Mouse (Mus musculus) cerebellum, adult 2 months (tissue): ENCODE results near the gene Cckar. TPM values are rescaled to one million over a fixed set of nuclear protein-coding genes. Genes with fewer than 3 reads are reported as not detected.

Experiments
- DNase-seq, 2 experiments: peaks; one replicate each; pipeline ENCODE4 v3.0.0; 2021
- H3K27ac ChIP-seq: fragments of 200-500 bp; 2 replicates; pipeline ENCODE4 v1.5.1; 2012; ENCODE audit warnings: low read length, control low read depth, inconsistent platforms; ENCODE audit not compliant: insufficient read depth
- H3K27me3 ChIP-seq: fragments of 200-500 bp; 2 replicates; pipeline ENCODE4 v1.6.1; 2012; ENCODE audit warnings: inconsistent platforms, mild to moderate bottlenecking, low read length, moderate library complexity; ENCODE audit not compliant: control insufficient read depth, insufficient read depth
- H3K4me1 ChIP-seq: fragments of 200-500 bp; 2 replicates; pipeline ENCODE4 v1.6.1; 2011; ENCODE audit warnings: low read length; ENCODE audit not compliant: control insufficient read depth, insufficient read depth
- H3K4me3 ChIP-seq: fragments of 200-500 bp; replicated peaks from 2 replicates; pipeline ENCODE3; 2011; ENCODE audit warnings: mild to moderate bottlenecking, low read depth, low read length, control low read depth; ENCODE audit not compliant: insufficient read depth
- CTCF ChIP-seq: fragments of 200-500 bp; IDR thresholded peaks from 2 replicates; pipeline ENCODE4 v1.5.1; 2011; ENCODE audit warnings: low read depth, mild to moderate bottlenecking, control low read depth, low read length, moderate library complexity, borderline replicate concordance; ENCODE audit not compliant: insufficient read depth
- POLR2A ChIP-seq: fragments of 200-500 bp; IDR thresholded peaks from 2 replicates; pipeline ENCODE4 v1.6.1; 2011; ENCODE audit warnings: low read length, control low read depth, borderline replicate concordance; ENCODE audit not compliant: insufficient read depth
- WGBS: fragments of 180-500 bp; shearing (Covaris S2); methylation state at CpG from one replicate; pipeline ENCODE4 v1.1.7; 2018; 5-methylcytosine and 5-hydroxymethylcytosine counted together
- polyA plus RNA-seq: library from polyadenylated mRNA; depleted of rRNA; stranded (reverse); fragments of >200 nt; gene quantifications from 2 replicates; pipeline ENCODE4 v1.2.3, GENCODE M21; 2012; rRNA removed

The Cckar gene
- polyA plus RNA-seq, 1 experiment, result 0.49 TPM

- Histone ChIP-seq H3K4me1 (no peaks in the 10 kb centered on the region), H3K27me3 (no peaks in the 10 kb centered on the region), H3K27ac (no peak overlapping the region), H3K4me3 (no peak overlapping the region)
- 67% methylated on average over 4 of the region's 4 CpGs for WGBS
- TF ChIP-seq CTCF (no peak), POLR2A (no peak)
- no peak for DNase-seq
These were observed 36.0 kb downstream of the Cckar start for GRCm38 (mm10) chr5:53671507-53671906.

DNA sequence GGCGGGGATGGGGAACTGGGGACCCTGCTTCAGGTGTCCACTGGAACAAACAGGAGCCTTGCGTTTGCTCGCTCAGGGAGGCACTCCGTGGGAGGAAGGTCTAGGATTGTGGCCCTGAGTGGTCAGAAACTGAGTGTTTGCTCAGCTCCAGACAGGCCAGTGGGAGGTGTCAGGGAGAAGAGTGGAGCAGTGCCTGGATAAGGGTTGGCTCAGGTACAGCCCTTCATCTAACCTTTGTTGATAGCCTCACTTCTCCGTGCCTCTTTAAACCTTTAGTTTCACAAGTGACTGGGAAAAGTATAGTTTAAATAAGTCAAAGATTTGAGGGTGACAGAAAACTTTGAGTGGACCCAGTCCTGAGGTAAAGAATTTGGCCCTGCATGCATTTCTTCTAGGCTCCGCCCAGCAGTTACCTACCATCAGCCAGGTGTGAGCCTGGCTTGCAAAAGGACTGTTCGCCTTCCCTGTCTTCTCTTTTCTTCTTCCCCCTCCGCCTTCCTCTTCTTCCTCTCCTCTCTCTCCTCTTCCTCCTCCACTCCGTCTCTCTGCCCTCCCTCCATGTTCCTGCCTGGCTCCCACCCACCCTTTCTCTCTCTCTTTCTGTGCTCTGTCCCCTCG, 37.1 kb downstream of the Cckar start:
- H3K4me3 ChIP-seq, result no peak overlapping the region
- no peaks in the 10 kb centered on the region for H3K27me3 ChIP-seq
- WGBS, result 83% methylated on average over 10 of the region's 10 CpGs
- DNase-seq, result no peak
- no peaks in the 10 kb centered on the region for H3K4me1 ChIP-seq
- no peak for TF ChIP-seq CTCF
- no peak for TF ChIP-seq POLR2A
- H3K27ac ChIP-seq, result no peak overlapping the region

GRCm38 (mm10) chr5:53668021-53668420, 39.5 kb downstream of the Cckar start:
- Histone ChIP-seq H3K27me3 (no peaks in the 10 kb centered on the region), H3K4me3 (no peak overlapping the region), H3K4me1 (no peaks in the 10 kb centered on the region), H3K27ac (no peak overlapping the region)
- TF ChIP-seq POLR2A (no peak), CTCF (no peak)
- no peak for DNase-seq
- whole genome bisulfite sequencing, result 88% methylated on average over 5 of the region's 5 CpGs

- no peak overlapping the region for H3K4me3 ChIP-seq
- DNase-seq, result no peak
- H3K27ac ChIP-seq, result no peak overlapping the region
- H3K4me1 ChIP-seq, result no peaks in the 10 kb centered on the region
- no peak for TF ChIP-seq POLR2A
- no peak for TF ChIP-seq CTCF
- H3K27me3 ChIP-seq, result no peaks in the 10 kb centered on the region
These were observed 43.8 kb downstream of the Cckar start for GRCm38 (mm10) chr5:53663665-53664064.

DNA sequence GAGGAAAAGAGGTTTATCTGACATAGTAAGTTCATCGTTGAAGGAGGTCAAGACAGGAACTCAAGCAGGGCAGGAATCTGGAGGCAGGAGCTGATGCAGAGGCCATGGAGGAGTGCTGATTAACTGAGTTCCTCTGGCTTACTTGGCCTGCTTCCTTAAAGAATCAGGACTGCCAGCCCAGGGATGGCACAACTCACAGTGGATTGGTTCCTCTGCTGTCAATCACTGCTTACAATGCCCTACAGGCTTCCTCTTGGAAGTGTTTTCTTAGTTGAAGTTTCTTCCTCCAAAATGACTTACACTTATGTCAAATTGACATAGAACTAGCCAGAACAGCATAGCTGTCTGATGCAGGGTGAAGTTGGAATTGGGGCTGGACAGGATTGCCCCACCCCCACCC, 45.1 kb downstream of the Cckar start:
- DNase-seq, result no peak
- Histone ChIP-seq H3K4me3 (no peak overlapping the region), H3K4me1 (no peaks in the 10 kb centered on the region), H3K27me3 (no peaks in the 10 kb centered on the region), H3K27ac (no peak overlapping the region)
- TF ChIP-seq CTCF, result no peak
- no peak for TF ChIP-seq POLR2A
- WGBS, result 59% methylated on average over 1 of the region's 1 CpGs

GRCm38 (mm10) chr5:53661508-53661907, 46.0 kb downstream of the Cckar start:
- 76% methylated on average over 2 of the region's 2 CpGs for WGBS
- Histone ChIP-seq H3K4me3 (no peak overlapping the region), H3K27ac (no peak overlapping the region), H3K27me3 (no peaks in the 10 kb centered on the region), H3K4me1 (no peaks in the 10 kb centered on the region)
- no peak for DNase-seq
- TF ChIP-seq POLR2A, result no peak
- TF ChIP-seq CTCF, result no peak

DNA sequence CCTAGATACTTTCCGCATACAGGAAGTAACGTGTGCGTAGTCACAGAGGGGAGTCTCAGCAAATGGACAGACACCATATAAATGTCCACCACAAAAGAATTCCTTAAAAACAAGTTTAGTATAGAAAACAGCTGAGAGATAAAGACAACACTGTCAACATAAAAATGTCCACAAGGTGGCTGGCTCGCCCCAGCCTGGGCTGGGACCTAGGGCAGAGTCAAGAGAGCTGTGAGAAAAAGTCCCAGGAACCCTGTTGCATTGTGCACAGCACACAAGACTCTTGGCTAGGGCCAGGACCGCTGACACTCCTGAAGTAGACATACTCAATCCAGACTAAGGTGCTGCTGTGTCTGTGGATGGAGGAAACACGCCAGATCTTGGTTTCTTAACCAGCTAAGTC, 49.6 kb downstream of the Cckar start:
- peak in 1 of 2 experiments; percentile 4 for DNase-seq
- Histone ChIP-seq H3K4me3 (no peak overlapping the region), H3K4me1 (no peaks in the 10 kb centered on the region), H3K27me3 (no peaks in the 10 kb centered on the region), H3K27ac (no peak overlapping the region)
- TF ChIP-seq CTCF, result peak; percentile 27; the same call in 1 of the 2 replicates
- TF ChIP-seq POLR2A, result no peak
- 67% methylated on average over 6 of the region's 6 CpGs for WGBS

GRCm38 (mm10) chr5:53656596-53656995, 50.9 kb downstream of the Cckar start:
- Histone ChIP-seq H3K4me1 (no peaks in the 10 kb centered on the region), H3K4me3 (no peak overlapping the region), H3K27me3 (no peaks in the 10 kb centered on the region), H3K27ac (no peak overlapping the region)
- DNase-seq, result no peak
- 11% methylated on average over 1 of the region's 1 CpGs for WGBS
- TF ChIP-seq POLR2A (no peak), CTCF (no peak)

Other genes with a start within 250 kb of the Cckar start
- 19.6 and 22.6 TPM in 2 replicates for gene Rbpj, start 241.6 kb downstream of the Cckar start, polyA plus RNA-seq
- 44.5 and 45.0 TPM in 2 replicates for gene Tbc1d19, start 101.9 kb upstream of the Cckar start, polyA plus RNA-seq